Mouse (Mus musculus): ENCODE data around the gene Nup62.

DNA sequence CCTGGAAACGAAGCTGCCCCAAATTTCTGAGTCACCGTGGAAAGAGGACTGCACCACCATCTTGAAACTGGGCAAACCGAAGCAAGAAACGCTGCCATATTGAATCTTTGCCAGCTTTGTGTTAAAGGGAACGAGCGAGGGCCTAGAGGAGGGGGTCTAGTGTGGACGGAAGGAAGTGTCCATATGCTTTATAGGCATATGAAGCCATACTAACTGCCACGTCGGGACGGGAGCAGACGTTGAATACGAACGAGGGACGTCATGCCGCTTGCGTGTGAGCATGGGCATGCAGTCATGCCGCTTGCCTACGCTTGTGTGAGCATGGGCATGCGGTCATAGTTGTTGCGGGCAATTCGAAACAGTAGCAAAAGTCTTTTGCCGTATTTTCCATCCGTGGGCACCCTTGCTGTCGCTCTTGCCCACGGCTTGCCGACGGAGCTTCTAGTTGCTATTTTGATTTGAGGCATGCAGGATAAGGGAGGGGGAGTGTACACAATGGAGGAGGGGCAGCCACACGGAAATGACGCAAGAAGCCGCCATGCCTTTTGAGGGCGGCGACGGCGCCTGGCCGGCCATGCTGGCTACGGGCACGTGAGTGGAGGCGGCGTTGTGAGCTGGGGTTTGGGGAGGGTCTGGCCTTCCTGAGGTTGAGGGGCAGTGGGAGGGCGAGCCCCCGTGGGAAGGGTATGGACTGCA, 33.7 kb downstream of the Nup62 start:
- no peak for TF ChIP-seq CTCF (IDR thresholded peaks at IDR 0.05; ENCODE audit: control insufficient read depth, insufficient read depth, insufficient read length)
- TF ChIP-seq MYOD1 (IDR thresholded peaks at IDR 0.05; ENCODE audit: control insufficient read depth, insufficient read length, low read depth): no peak
- TF ChIP-seq MAX (IDR thresholded peaks at IDR 0.05): peak; percentile 60
- TF ChIP-seq USF1 (IDR thresholded peaks at IDR 0.05; ENCODE audit: low read depth): peak; percentile 46
- peak; percentile 56 for TF ChIP-seq CEBPB (IDR thresholded peaks at IDR 0.05; ENCODE audit: low read depth)
